Mouse (Mus musculus): ENCODE results near the gene Sestd1. TPM values are rescaled to one million over a fixed set of nuclear protein-coding genes. Genes with fewer than 3 reads are reported as not detected.

Sestd1 gene
- polyA plus RNA-seq, 1 experiment from 2014 or later = 14.8 TPM

DNA sequence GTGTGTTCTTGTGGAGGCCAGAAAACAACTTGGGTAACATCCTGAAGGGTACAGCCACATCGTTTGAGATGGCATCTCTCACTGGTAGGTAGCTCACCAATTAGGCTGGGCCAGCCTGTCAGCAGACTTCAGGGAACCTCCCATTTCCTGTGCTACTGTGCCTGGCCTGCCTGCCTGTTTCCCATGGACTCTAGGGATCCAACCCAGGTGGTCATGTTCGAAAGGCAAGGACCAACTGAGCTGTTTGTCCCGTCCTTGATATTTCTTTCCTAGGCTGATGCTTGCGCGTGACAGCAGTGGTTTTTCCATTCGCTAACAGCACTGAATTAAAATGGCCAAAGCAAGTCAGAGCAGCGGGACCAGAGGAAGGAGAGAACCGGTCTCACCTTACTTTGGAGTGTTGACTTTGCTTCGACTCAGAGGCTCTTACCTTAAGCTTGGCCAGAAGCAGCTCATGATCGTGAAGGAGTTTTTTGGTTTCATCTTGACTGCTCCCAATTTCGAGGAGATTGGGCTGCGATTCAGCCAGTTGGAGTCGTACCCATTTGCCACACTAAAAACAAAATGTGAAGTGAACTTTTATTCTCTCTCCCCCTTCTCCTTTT, 112.2 kb downstream of the Sestd1 start:
- no peaks in the 10 kb centered on the region for H3K36me3 ChIP-seq
- WGBS = 87% methylated on average over 13 of the region's 13 CpGs
- no peak overlapping the region for H3K4me3 ChIP-seq
- no peaks in the 10 kb centered on the region for H3K9me3 ChIP-seq
- peaks cover 31% of the 10 kb centered on the region for H3K4me1 ChIP-seq (replicated peaks)
- H3K27ac ChIP-seq = no peak overlapping the region
- no peak for DNase-seq (ENCODE audit: low spot score)
- no peaks in the 10 kb centered on the region for H3K27me3 ChIP-seq (ENCODE audit: insufficient read depth, poor library complexity, severe bottlenecking)

DNA sequence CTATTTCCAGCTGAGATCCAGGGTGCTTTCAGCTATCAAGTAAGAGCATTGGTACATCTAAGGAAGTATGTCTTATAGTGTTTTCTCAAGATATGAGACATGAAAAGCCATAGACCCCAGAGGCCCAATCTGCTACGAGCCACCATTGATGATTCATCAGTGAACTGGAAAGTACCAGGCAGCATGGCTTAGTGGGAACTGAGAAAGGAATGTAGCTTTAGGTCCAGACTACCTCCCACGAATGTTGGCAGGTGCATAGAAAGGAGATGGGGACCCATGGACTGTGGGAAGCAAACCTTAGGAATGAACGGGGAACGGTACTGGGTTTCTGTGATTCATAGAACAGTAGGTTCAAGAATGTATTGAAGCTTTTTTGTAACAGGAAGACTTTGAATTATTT, 114.0 kb downstream of the Sestd1 start:
- WGBS = 87% methylated on average over 4 of the region's 4 CpGs
- no peaks in the 10 kb centered on the region for H3K9me3 ChIP-seq
- no peaks in the 10 kb centered on the region for H3K36me3 ChIP-seq
- no peak overlapping the region for H3K27ac ChIP-seq
- no peak for DNase-seq (ENCODE audit: low spot score)
- H3K27me3 ChIP-seq (ENCODE audit: insufficient read depth, poor library complexity, severe bottlenecking) = no peaks in the 10 kb centered on the region
- H3K4me1 ChIP-seq (replicated peaks) = peaks cover 20% of the 10 kb centered on the region
- no peak overlapping the region for H3K4me3 ChIP-seq

DNA sequence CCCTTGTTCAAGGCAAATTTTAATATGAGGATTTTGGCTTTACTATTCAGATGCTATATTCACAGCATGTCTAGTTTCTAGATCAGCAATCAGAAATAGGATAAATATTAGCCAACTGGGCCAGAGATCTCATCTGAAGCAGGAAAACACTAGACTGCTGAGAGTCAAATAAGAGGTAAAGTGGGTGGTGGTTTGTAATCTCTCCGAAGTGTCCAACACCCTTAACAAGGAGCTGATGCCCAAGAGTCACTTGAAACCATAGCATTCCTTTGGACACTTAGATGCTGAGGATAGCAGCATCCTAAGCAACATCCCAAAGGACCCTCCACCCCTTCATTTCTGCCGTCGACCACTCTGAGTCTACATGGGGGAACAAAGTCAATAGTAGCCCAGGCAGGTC, 115.7 kb downstream of the Sestd1 start:
- Histone ChIP-seq H3K4me3 (no peak overlapping the region), H3K27ac (no peak overlapping the region), H3K4me1 (replicated peaks) (peaks cover 4% of the 10 kb centered on the region), H3K9me3 (no peaks in the 10 kb centered on the region), H3K36me3 (no peaks in the 10 kb centered on the region), H3K27me3 (ENCODE audit: insufficient read depth, poor library complexity, severe bottlenecking) (no peaks in the 10 kb centered on the region)
- WGBS = 93% methylated on average over 3 of the region's 3 CpGs
- DNase-seq (ENCODE audit: low spot score) = no peak

DNA sequence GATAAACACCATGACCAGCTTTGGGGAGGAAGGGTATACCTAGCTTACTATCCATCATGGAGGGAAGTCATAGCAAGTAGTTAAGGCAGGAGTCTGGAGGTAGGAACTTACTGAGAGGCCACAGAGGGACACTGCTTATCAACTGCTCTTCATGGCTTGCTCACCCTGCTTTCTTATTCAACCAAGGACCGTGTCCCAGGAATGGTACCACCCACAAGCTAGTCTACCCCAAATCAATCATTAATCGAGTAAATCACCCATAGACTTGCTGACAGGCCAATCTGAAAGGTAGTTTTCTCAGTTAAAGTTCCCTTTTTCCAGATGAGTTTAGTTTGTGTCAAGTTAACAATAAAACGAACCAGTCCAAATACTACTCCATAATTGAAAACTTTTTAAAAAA, 117.0 kb downstream of the Sestd1 start:
- H3K4me3 ChIP-seq = no peak overlapping the region
- H3K36me3 ChIP-seq = no peaks in the 10 kb centered on the region
- no peaks in the 10 kb centered on the region for H3K9me3 ChIP-seq
- no peak for DNase-seq (ENCODE audit: low spot score)
- WGBS = 90% methylated on average over 3 of the region's 3 CpGs
- H3K4me1 ChIP-seq (replicated peaks) = 0 out of 2 replicates have a peak, but pooled peaks cover 3% of the 10 kb centered on the region
- H3K27me3 ChIP-seq (ENCODE audit: insufficient read depth, poor library complexity, severe bottlenecking) = no peaks in the 10 kb centered on the region
- H3K27ac ChIP-seq = no peak overlapping the region

DNA sequence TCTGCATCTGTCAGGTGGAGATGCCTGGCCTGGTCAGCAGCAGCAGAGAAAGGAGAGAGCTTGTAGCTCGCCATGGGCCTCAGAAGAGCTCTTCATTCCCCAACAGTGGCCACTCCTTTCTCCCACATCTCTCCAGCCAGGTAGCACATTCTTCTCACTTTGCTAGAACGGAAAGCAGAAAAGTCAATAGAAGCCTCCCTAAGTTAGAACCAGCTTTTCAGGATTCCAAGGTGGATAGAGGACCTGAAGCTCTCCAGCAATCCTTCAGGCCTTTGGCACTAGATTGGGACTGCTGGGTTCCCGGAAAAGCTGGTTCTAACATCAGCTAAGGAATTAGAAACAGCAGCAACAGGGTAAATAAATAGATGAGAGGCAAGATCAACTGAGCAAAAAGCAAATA, 118.3 kb downstream of the Sestd1 start:
- Histone ChIP-seq H3K9me3 (no peaks in the 10 kb centered on the region), H3K4me3 (no peak overlapping the region), H3K36me3 (no peaks in the 10 kb centered on the region), H3K27ac (no peak overlapping the region), H3K4me1 (replicated peaks) (no peaks in the 10 kb centered on the region), H3K27me3 (ENCODE audit: insufficient read depth, poor library complexity, severe bottlenecking) (no peaks in the 10 kb centered on the region)
- 88% methylated on average over 3 of the region's 3 CpGs for WGBS
- no peak for DNase-seq (ENCODE audit: low spot score)

DNA sequence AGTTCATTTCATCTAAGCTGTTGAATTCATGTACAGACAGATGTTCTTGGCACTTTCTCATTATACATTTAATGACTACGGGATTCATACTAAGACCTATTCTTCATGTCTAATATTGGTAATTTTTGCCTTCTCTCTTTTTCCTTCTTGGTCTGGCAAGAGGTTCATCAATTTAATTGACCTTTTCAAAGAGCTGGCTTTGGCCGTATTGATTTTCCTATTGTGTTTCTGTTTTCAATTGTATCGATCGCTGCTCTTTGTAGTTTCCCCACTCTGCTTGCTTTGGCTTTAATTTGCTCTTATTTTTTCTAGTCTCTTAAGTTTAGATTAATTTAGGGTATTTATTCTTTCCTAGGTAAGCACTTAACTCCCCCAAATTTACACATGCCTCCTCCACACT, 122.8 kb downstream of the Sestd1 start:
- no peak for DNase-seq (ENCODE audit: low spot score)
- no peaks in the 10 kb centered on the region for H3K36me3 ChIP-seq
- no peaks in the 10 kb centered on the region for H3K4me1 ChIP-seq (replicated peaks)
- WGBS = 92% methylated on average over 4 of the region's 4 CpGs
- H3K27me3 ChIP-seq (ENCODE audit: insufficient read depth, poor library complexity, severe bottlenecking) = no peaks in the 10 kb centered on the region
- no peak overlapping the region for H3K27ac ChIP-seq
- no peak overlapping the region for H3K4me3 ChIP-seq
- peaks cover 6% of the 10 kb centered on the region; the same call in 1 of the 2 replicates for H3K9me3 ChIP-seq

DNA sequence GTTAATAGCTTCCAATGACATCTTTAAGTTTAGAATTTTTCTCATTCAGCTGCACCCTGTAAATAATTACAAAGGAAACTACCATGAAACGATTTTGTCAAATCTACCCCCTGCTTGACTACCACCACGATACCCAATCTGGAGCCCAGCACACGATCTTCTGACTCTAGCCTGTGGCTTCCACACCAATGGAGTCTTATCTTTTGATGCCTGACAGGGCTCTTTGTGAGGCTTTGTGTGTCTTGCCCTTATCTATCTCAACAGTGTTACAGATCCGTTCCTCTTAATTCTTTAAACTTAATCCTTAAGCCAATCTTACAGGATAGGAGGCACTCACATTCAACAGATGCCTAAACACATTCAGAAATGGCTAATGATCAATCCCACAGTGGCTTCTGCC, 126.3 kb downstream of the Sestd1 start:
- Histone ChIP-seq H3K4me1 (replicated peaks) (0 out of 2 replicates have a peak, but pooled peaks cover 5% of the 10 kb centered on the region), H3K27me3 (ENCODE audit: insufficient read depth, poor library complexity, severe bottlenecking) (no peaks in the 10 kb centered on the region), H3K36me3 (no peaks in the 10 kb centered on the region), H3K9me3 (peaks cover 6% of the 10 kb centered on the region; the same call in 1 of the 2 replicates), H3K4me3 (no peak overlapping the region), H3K27ac (no peak overlapping the region)
- 65% methylated on average over 4 of the region's 4 CpGs for WGBS
- DNase-seq (ENCODE audit: low spot score) = no peak

DNA sequence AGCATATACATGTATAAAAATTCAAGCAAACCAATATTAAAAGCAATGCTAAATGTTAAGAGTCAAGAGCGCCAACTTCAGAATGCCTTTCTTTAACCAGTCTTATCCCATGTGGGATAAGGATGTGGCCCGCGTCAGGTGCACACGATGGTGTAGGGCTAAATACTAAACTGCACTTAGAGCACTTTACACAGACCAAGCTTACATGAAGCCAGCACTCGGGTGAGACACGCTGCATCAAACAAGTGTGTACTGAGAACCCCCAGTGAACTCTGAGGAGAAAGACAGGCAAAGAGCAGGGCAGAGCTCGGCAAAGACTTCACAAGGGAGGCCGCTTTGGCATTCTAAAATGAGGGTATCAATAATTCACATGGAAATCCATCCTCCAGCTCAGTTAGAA, 129.1 kb downstream of the Sestd1 start:
- Histone ChIP-seq H3K4me3 (no peak overlapping the region), H3K27me3 (ENCODE audit: insufficient read depth, poor library complexity, severe bottlenecking) (no peaks in the 10 kb centered on the region), H3K27ac (no peak overlapping the region), H3K9me3 (peaks cover 2% of the 10 kb centered on the region; the same call in 1 of the 2 replicates), H3K4me1 (replicated peaks) (0 out of 2 replicates have a peak, but pooled peaks cover 8% of the 10 kb centered on the region), H3K36me3 (no peaks in the 10 kb centered on the region)
- DNase-seq (ENCODE audit: low spot score) = no peak
- WGBS = 92% methylated on average over 8 of the region's 8 CpGs

DNA sequence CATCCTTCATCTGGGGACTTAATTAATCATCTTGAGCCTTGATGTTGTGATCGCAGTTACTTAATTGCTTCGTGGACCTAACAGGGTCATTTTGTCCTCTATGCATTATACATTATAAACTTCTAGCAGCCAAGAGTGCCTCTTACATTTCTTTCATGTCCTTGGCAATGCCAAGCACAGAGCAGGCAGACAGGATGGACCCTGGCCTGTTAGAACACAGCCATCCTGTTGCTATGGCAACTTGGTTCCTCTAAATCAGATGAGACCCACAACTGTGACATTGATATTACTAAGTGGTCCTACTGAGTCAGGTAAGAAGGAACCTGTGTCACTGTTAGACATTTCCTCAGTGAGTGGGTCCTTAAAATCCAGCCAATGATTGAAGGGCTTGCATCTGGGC, 130.8 kb downstream of the Sestd1 start:
- 0 out of 2 replicates have a peak, but pooled peaks cover 8% of the 10 kb centered on the region for H3K4me1 ChIP-seq (replicated peaks)
- WGBS = 78% methylated on average over 2 of the region's 2 CpGs
- no peaks in the 10 kb centered on the region for H3K9me3 ChIP-seq
- H3K4me3 ChIP-seq = no peak overlapping the region
- no peak for DNase-seq (ENCODE audit: low spot score)
- no peak overlapping the region for H3K27ac ChIP-seq
- H3K27me3 ChIP-seq (ENCODE audit: insufficient read depth, poor library complexity, severe bottlenecking) = no peaks in the 10 kb centered on the region
- H3K36me3 ChIP-seq = no peaks in the 10 kb centered on the region

DNA sequence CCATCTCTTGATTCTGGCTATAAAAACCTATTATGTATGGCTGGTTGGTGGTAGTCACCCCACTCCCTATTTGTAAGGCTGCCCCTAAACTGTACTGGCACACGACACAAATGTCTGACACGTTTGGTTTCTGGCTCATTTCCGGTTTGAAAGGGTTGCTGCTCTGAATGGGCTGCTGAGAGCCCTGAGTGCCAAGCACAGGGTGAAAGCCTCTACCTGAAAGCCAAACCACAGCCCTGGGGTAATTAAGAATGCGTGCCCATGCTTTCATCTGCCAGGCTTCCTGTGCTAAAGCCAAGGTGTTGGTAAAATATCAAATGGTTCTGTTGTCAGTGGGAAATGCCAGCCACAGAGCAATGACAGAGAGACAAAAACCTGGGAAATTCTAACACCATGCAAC, 132.2 kb downstream of the Sestd1 start:
- no peaks in the 10 kb centered on the region for H3K36me3 ChIP-seq
- H3K4me3 ChIP-seq = no peak overlapping the region
- DNase-seq (ENCODE audit: low spot score) = no peak
- H3K27ac ChIP-seq = no peak overlapping the region
- 0 out of 2 replicates have a peak, but pooled peaks cover 8% of the 10 kb centered on the region for H3K4me1 ChIP-seq (replicated peaks)
- 64% methylated on average over 4 of the region's 4 CpGs for WGBS
- no peaks in the 10 kb centered on the region for H3K27me3 ChIP-seq (ENCODE audit: insufficient read depth, poor library complexity, severe bottlenecking)
- H3K9me3 ChIP-seq = no peaks in the 10 kb centered on the region

DNA sequence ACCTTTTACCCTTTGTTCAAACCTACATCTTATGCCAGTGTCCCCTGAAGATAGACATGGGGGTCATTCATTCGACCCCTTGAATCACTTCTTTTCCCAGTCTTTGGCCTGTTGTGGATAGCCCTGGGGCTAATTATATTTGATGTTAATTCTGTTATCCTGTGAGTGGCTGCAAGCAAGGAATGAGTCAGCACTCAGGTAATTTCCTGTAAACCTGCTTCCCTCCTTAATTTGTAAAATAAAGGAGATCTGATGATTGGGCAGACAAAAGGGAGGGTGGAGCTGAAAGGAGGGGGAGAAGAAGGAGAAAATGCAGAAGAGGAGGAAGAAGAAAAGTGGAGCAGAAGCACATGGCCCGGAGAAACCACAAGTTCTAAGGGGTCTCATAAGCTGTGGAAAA, 133.4 kb downstream of the Sestd1 start:
- H3K9me3 ChIP-seq = no peaks in the 10 kb centered on the region
- no peak overlapping the region for H3K27ac ChIP-seq
- 81% methylated on average over 2 of the region's 2 CpGs for WGBS
- no peaks in the 10 kb centered on the region for H3K27me3 ChIP-seq (ENCODE audit: insufficient read depth, poor library complexity, severe bottlenecking)
- 0 out of 2 replicates have a peak, but pooled peaks cover 8% of the 10 kb centered on the region for H3K4me1 ChIP-seq (replicated peaks)
- H3K36me3 ChIP-seq = no peaks in the 10 kb centered on the region
- DNase-seq (ENCODE audit: low spot score) = no peak
- H3K4me3 ChIP-seq = no peak overlapping the region

DNA sequence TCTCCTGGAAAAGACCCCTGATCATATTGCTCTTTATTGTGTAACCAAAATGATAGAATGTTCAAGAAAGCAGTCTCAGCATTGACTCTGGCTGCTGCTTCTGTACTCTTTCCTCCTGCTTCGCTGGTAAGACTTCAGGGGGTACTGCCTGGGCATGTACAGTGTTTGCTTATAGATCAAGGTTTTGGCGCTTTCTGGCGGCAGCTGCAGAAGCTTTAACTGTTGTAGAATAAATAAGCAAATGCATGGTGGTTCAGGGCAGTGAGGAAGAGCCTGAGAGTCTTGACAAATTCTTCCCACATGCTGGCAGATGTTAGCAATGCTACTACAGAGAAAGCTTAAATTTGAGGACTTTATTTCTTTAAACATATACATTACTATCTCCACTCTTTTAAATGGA, 134.1 kb downstream of the Sestd1 start:
- 63% methylated on average over 3 of the region's 3 CpGs for WGBS
- H3K27ac ChIP-seq = no peak overlapping the region
- DNase-seq (ENCODE audit: low spot score) = no peak
- H3K36me3 ChIP-seq = no peaks in the 10 kb centered on the region
- H3K27me3 ChIP-seq (ENCODE audit: insufficient read depth, poor library complexity, severe bottlenecking) = no peaks in the 10 kb centered on the region
- no peaks in the 10 kb centered on the region for H3K9me3 ChIP-seq
- 0 out of 2 replicates have a peak, but pooled peaks cover 8% of the 10 kb centered on the region for H3K4me1 ChIP-seq (replicated peaks)
- H3K4me3 ChIP-seq = no peak overlapping the region

DNA sequence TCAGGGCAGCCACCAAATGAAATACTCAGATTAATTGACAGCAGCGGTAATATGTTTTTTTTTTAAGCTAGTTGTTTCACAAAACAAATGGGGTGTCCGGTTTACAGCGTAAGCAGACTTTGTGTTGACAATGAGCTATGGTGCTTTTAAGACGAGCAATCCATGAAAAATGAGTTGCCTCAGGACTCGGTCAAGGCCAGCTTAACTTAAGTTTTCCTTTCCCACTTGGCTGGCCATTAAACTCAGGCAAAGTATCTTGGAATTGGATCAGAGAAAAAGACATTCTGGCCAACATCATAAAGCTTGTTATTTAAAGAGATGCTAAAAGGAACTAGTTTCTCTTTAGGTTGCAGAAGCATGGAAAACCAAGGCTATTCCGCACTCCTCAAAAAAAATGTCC, 136.9 kb downstream of the Sestd1 start:
- Histone ChIP-seq H3K36me3 (no peaks in the 10 kb centered on the region), H3K9me3 (no peaks in the 10 kb centered on the region), H3K4me3 (no peak overlapping the region), H3K27ac (no peak overlapping the region), H3K4me1 (replicated peaks) (no peaks in the 10 kb centered on the region), H3K27me3 (ENCODE audit: insufficient read depth, poor library complexity, severe bottlenecking) (no peaks in the 10 kb centered on the region)
- WGBS = 84% methylated on average over 6 of the region's 6 CpGs
- no peak for DNase-seq (ENCODE audit: low spot score)

DNA sequence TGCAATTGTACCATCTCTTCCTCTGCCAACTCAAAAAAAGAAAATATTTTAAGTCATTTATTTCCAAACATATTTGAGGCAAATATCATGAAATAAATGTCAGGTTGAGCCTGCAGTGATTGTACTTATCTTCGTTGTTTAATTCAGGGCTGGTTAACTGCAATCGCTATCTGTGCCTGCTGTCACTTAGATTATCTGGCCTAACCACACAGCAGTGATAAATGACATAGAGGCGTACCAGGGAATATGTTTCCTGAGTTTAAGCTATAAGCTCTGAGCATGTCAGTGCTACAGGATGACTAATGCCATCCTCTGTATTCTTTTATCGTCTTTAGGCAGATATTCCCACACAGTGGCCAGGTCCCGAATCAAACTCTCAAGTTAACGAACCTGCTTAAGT, 141.5 kb downstream of the Sestd1 start:
- Histone ChIP-seq H3K9me3 (no peaks in the 10 kb centered on the region), H3K4me1 (replicated peaks) (no peaks in the 10 kb centered on the region), H3K27me3 (ENCODE audit: insufficient read depth, poor library complexity, severe bottlenecking) (no peaks in the 10 kb centered on the region), H3K36me3 (no peaks in the 10 kb centered on the region), H3K4me3 (no peak overlapping the region), H3K27ac (no peak overlapping the region)
- WGBS = 92% methylated on average over 6 of the region's 6 CpGs
- no peak for DNase-seq (ENCODE audit: low spot score)

Measured in hindbrain, embryonic 10.5 days (tissue).